Mouse (Mus musculus): ENCODE data around the gene Npas1. TPM values are rescaled to one million over a fixed set of nuclear protein-coding genes. Genes with fewer than 3 reads are reported as not detected.

The Npas1 gene
- polyA plus RNA-seq, 1 experiment = 5.1 TPM

DNA sequence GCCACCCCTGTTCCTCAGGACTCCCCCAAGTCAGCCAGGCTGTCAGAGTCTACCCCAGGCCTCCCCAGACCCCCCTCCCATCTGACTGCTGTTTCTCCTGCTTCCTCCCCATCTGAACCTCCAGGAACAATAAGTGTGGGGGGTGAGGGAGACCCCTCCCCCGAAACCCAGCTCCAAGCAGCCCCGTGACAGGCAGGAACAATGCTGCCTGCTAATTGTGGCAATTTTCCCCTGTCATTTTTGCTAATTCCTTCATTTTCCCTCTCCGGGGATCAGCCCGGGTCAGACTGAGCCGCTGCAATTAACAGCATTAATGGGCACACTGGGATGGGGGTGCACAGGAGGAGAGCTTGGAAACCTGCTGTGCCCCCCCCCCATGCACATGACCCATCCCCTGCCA, 9.4 kb downstream of the Npas1 start:
- TF ChIP-seq POLR2A (IDR thresholded peaks at IDR 0.05; ENCODE audit: borderline replicate concordance, extremely low read depth, insufficient read depth, insufficient read length, poor library complexity, severe bottlenecking) (no peak), CTCF (IDR thresholded peaks at IDR 0.05; ENCODE audit: borderline replicate concordance, extremely low read depth, insufficient read depth, insufficient read length) (no peak)
- peak; percentile 66 for DNase-seq (ENCODE audit: low read depth)

- TF ChIP-seq POLR2A (IDR thresholded peaks at IDR 0.05; ENCODE audit: borderline replicate concordance, extremely low read depth, insufficient read depth, insufficient read length, poor library complexity, severe bottlenecking) (no peak), CTCF (IDR thresholded peaks at IDR 0.05; ENCODE audit: borderline replicate concordance, extremely low read depth, insufficient read depth, insufficient read length) (peak; percentile 19; the same call in 1 of the 2 replicates)
- peak; percentile 20 for DNase-seq (ENCODE audit: low read depth)
Observed at GRCm38 (mm10) chr7:16466565-16466964, 11.0 kb downstream of the Npas1 start.

- TF ChIP-seq CTCF (IDR thresholded peaks at IDR 0.05; ENCODE audit: borderline replicate concordance, extremely low read depth, insufficient read depth, insufficient read length) (no peak), POLR2A (IDR thresholded peaks at IDR 0.05; ENCODE audit: borderline replicate concordance, extremely low read depth, insufficient read depth, insufficient read length, poor library complexity, severe bottlenecking) (no peak)
- no peak for DNase-seq (ENCODE audit: low read depth)
Observed at GRCm38 (mm10) chr7:16465568-16465967, 12.0 kb downstream of the Npas1 start.

DNA sequence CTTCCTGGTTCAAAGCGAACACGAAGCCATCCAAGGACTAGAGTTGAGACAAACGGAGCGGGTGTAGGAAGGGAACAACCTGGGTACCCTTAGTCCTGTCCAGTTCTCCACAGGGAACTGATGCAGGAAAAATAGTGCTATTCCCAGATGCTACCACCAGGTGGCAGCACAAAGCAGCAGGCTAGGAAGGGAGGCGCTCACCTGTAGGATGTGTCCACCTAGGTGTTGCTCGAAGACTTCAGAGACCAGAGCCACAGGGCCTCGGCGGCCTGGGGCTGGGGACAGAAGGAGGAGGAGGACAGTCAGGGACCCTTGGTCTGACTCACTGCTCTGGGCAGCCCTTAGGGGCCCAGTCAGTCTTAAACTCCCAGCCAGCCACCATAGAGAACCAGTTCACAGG, 12.4 kb downstream of the Npas1 start:
- TF ChIP-seq CTCF (IDR thresholded peaks at IDR 0.05; ENCODE audit: borderline replicate concordance, extremely low read depth, insufficient read depth, insufficient read length) (peak; percentile 88), POLR2A (IDR thresholded peaks at IDR 0.05; ENCODE audit: borderline replicate concordance, extremely low read depth, insufficient read depth, insufficient read length, poor library complexity, severe bottlenecking) (no peak)
- DNase-seq (ENCODE audit: low read depth) = peak; percentile 67

DNA sequence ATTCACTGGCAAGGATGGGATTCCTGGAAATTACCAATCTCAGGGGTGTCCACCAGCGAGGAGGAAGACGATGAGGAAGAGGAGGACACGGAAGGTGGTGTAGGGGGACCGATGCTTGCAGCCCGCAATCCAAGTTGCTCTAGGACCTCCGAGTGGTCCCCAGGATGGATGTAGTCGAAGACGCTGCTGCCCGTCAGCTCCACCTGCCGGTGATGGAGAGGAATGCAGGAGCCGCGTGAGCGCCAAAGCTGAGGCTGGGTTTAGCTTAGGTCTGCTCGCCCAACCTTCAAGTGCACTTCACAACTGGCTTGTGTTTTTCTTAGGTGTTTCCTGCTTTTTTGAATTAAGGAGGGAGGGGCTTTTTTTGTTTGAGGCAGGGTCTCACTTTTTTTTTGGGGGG, 14.3 kb downstream of the Npas1 start:
- TF ChIP-seq POLR2A (IDR thresholded peaks at IDR 0.05; ENCODE audit: borderline replicate concordance, extremely low read depth, insufficient read depth, insufficient read length, poor library complexity, severe bottlenecking) (no peak), CTCF (IDR thresholded peaks at IDR 0.05; ENCODE audit: borderline replicate concordance, extremely low read depth, insufficient read depth, insufficient read length) (peak; percentile 97)
- peak; percentile 83 for DNase-seq (ENCODE audit: low read depth)

- TF ChIP-seq POLR2A (IDR thresholded peaks at IDR 0.05; ENCODE audit: borderline replicate concordance, extremely low read depth, insufficient read depth, insufficient read length, poor library complexity, severe bottlenecking) (no peak), CTCF (IDR thresholded peaks at IDR 0.05; ENCODE audit: borderline replicate concordance, extremely low read depth, insufficient read depth, insufficient read length) (no peak)
- no peak for DNase-seq (ENCODE audit: low read depth)
Observed at GRCm38 (mm10) chr7:16461705-16462104, 15.8 kb downstream of the Npas1 start.

DNA sequence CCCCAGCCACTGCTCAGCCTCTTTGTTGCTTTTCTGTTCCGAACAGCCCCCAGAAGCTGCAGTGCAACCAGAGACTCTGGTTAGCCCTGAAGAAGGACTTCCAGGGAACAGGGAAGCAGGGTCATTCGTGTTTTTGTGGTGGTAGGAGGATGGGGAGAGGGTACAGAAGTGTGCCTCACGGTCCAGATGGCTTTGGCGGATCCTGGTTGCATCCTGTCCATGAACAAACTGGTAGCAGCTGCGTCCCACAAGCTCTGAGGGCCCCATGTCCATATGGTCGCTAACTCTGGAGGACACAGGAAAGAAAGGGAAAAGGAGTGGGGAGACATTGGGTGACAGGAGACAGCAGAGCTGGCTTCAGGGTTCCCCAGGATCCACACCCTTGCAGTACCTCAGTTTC, 16.4 kb downstream of the Npas1 start:
- no peak for TF ChIP-seq POLR2A (IDR thresholded peaks at IDR 0.05; ENCODE audit: borderline replicate concordance, extremely low read depth, insufficient read depth, insufficient read length, poor library complexity, severe bottlenecking)
- DNase-seq (ENCODE audit: low read depth) = peak; percentile 22

DNA sequence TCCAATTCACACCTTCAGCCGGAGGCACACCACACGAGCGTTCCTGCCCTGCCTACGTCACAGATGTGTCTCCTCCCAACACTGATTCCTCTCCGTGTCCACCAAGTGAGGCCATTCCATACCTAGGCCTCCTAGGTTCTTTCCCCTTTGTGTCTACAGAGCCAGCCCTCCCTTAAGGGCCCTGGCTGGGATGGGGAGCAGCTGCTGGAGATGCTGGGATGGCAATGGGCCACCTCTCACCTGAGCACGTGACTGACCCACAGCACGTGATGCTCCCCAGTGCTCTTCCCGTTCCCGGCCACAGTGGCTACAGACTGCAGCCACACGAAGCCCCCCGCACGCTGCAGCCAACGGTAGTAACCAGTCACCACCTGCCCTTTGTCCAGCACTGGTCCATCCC, 17.0 kb downstream of the Npas1 start:
- no peak for DNase-seq (ENCODE audit: low read depth)

DNA sequence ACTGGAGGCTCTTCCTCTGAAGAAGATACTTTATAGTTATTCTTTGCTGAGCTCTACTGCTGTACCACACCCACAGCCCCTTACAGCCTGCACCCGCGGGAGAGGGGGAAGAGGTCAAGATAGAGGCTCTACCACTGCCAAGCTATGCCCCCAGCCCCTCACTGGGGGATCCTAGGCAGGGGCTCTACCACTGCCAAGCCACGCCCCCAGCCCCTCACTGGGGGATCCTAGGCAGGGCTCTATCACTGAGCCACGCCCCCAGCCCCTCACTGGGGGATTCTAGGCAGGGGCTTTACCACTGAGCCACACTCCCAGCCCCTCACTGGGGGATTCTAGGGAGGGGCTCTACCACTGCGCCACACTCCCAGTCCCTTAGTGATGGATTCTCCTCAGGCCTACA, 21.2 kb downstream of the Npas1 start:
- no peak for TF ChIP-seq POLR2A (IDR thresholded peaks at IDR 0.05; ENCODE audit: borderline replicate concordance, extremely low read depth, insufficient read depth, insufficient read length, poor library complexity, severe bottlenecking)
- no peak for TF ChIP-seq CTCF (IDR thresholded peaks at IDR 0.05; ENCODE audit: borderline replicate concordance, extremely low read depth, insufficient read depth, insufficient read length)
- no peak for DNase-seq (ENCODE audit: low read depth)

More for the DNA sequence above, 17.0 kb downstream of the Npas1 start:
- TF ChIP-seq CTCF (IDR thresholded peaks at IDR 0.05; ENCODE audit: borderline replicate concordance, extremely low read depth, insufficient read depth, insufficient read length) = no peak
- no peak for TF ChIP-seq POLR2A (IDR thresholded peaks at IDR 0.05; ENCODE audit: borderline replicate concordance, extremely low read depth, insufficient read depth, insufficient read length, poor library complexity, severe bottlenecking)

DNA sequence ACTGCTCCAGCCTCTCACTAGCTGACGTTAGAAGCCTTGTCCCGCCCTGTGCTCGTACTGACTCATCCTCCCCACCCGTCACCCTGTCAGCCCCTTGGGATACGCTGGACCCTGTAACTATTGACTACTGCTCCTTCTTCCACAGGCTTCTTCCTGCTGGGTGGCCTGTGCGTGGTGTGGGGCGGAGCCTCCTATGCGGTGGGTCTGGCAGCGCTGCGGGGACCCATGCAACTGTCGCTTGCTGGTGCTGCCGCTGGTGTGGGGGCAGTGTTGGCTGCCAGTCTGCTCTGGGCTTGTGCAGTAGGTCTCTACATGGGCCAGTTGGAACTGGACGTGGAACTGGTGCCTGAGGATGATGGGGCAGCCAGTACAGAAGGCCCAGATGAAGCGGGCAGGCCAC, 22.5 kb downstream of the Npas1 start:
- no peak for TF ChIP-seq CTCF (IDR thresholded peaks at IDR 0.05; ENCODE audit: borderline replicate concordance, extremely low read depth, insufficient read depth, insufficient read length)
- TF ChIP-seq POLR2A (IDR thresholded peaks at IDR 0.05; ENCODE audit: borderline replicate concordance, extremely low read depth, insufficient read depth, insufficient read length, poor library complexity, severe bottlenecking) = no peak

GRCm38 (mm10) chr7:16453118-16453711, 24.3 kb downstream of the Npas1 start:
- no peak for TF ChIP-seq POLR2A (IDR thresholded peaks at IDR 0.05; ENCODE audit: borderline replicate concordance, extremely low read depth, insufficient read depth, insufficient read length, poor library complexity, severe bottlenecking)
- TF ChIP-seq CTCF (IDR thresholded peaks at IDR 0.05; ENCODE audit: borderline replicate concordance, extremely low read depth, insufficient read depth, insufficient read length) = no peak
- DNase-seq (ENCODE audit: low read depth) = peak; percentile 90

More for the DNA sequence above, 22.5 kb downstream of the Npas1 start:
- DNase-seq (ENCODE audit: low read depth) = no peak

DNA sequence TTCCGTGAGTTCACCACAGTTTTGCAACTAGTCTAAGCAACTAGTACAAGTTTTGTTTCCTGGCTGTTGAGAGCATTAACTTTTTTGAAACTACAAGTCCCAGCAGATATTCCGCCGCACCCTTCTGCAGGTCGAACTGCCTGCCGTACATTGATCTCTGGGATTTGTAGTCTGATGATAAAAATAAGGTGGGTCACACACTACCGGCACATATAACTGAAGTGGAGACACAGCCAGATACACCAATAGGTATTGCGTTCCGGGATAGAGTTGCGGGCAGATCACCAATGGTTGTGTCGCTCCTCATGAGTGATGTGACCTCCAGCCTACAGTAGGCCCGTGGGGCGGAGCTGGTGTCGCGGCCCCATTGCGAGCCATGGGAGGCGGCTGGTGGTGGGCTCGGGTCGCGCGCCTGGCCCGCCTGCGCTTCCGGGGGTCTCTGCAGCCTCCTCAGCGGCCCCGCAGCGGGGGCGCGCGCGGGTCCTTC, 24.9 kb downstream of the Npas1 start, which contains the start of gene Tmem160:
Gene Tmem160, plus strand, starts transcription at position 193 of the 487 bp plus-strand sequence.
- TF ChIP-seq POLR2A (IDR thresholded peaks at IDR 0.05; ENCODE audit: borderline replicate concordance, extremely low read depth, insufficient read depth, insufficient read length, poor library complexity, severe bottlenecking) (peak; percentile 61), CTCF (IDR thresholded peaks at IDR 0.05; ENCODE audit: borderline replicate concordance, extremely low read depth, insufficient read depth, insufficient read length) (no peak)
- DNase-seq (ENCODE audit: low read depth) = peak; percentile 99

Data from brain, embryonic 14.5 days (tissue).